Mouse (Mus musculus) layer of hippocampus, adult 8-10 months (tissue): ENCODE measurements around the gene Ticam1. TPM values are rescaled to one million over a fixed set of nuclear protein-coding genes. Genes with fewer than 3 reads are reported as not detected.

Experiments
- DNase-seq, 2 experiments: peaks; one replicate each; pipeline ENCODE4 v3.0.0; 2022; ENCODE audit warnings: low spot score in 2 of 2
- total RNA-seq, 4 experiments: library from RNA; stranded (reverse); gene quantifications; 2 replicates each; pipeline ENCODE4 v1.2.4; 2022

The Ticam1 gene
- 1 to 10 TPM; 6.8 to 8.8 (median 7.8) TPM for total RNA-seq

GRCm38 (mm10) chr17:56276643-56277566 is at the start of gene Ticam1:
Gene Ticam1 (minus strand): TSS chr17:56276786.
- peak; percentile 78 to 80 for DNase-seq

DNA sequence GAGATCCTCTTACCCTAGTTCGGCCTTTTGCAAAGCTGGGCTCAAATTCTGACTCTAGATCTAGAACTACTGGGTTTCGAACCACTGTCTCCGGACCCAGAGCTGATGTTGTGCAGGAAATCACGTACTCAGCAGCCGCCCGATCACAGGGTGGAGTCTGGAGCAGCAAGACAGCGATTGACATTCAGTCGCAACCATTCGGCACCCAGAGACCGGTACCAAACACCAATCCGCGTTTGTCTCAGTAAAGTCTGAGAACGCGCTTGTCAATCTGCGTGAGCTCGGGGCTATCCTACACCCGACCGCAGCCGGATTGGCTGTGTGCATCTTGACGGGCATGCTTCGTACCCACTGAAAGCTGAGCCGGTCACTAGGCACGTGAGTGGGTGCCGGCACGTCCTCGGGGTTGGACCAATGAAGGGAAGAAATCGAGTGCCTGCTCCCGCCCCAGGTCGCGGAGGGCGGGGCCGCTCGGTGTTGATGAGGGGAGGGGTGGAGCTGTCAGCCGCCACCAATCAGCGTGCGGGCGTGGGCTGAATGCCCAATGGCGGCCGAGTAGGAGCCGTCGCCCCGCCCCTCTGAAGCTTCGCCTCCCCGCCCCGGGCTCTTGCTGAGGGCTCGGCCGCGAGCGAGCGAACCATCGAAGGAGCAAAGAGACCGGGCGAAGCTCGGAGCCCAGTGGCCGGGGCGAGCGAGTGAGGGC is 49.0 kb upstream of the Ticam1 start, which contains the start of gene Kdm4b:
Gene Kdm4b (plus strand): TSS at position 613 of the 703 bp plus-strand sequence.
- DNase-seq: peak; percentile 99 to 100

DNA sequence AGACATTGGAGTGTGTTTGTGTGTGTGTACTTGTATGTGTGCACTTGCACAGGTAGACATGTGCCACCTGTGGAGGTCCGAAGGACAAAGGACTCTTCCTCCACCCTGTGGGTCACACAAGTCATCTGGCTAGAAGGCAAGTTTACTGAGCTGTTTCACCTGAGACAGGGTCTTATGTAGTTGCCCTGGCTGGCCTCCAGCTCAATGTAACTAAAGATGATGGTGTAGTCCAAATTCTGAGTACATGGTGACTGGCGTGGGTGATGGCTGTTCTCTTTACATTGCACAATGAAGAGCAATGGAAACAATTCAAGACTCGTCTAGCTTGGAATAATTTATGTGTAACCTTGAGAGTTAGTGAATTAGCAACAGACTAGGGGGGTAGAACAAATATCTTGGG is 47.8 kb upstream of the Ticam1 start:
- no peak for DNase-seq

- no peak for DNase-seq
Observed at GRCm38 (mm10) chr17:56309191-56309945, 32.8 kb upstream of the Ticam1 start.

DNA sequence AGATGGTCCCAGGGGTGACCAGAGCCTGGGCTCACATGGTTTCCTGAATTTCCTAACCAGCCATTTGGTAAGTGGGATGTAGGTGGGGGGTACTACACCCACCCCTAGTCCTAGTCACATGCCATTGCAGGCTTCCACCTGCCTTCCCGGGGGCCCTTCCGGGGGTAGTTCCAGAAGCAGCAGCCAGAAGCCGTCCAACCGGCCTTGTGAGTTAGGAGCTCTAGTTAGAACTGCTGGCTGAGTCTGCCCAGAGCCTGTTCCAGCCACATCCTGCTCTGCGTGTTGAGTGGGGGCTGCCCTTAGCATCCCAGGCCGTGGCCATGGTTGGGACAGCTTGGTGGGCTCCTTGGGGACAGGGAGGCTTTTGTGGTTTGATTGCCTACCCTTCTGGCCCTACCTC is 31.5 kb upstream of the Ticam1 start:
- DNase-seq: no peak

- no peak for DNase-seq
Observed at GRCm38 (mm10) chr17:56305826-56306225, 29.2 kb upstream of the Ticam1 start.

DNA sequence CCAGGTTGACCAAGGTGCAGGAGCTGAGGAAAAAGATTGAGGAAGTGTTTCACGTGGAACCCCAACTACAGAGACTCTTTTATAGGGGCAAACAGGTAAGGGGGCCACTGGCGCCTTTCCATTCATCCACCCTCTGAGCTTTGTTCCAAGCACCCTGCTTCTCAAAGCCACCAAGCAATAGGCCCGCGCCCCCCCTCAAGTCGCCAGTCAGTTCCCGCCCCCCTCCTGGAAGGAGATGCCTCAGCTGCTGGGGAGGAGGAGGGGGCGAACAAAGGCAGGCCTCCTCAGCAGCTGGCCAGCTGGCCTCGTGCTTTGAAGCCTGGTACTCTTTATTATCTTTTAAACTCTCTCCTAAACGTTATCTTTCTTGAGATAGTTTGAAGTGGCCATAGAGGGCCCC is 28.6 kb upstream of the Ticam1 start:
- DNase-seq: no peak

- no peak for DNase-seq
Observed at GRCm38 (mm10) chr17:56304718-56305117, 28.1 kb upstream of the Ticam1 start.

DNA sequence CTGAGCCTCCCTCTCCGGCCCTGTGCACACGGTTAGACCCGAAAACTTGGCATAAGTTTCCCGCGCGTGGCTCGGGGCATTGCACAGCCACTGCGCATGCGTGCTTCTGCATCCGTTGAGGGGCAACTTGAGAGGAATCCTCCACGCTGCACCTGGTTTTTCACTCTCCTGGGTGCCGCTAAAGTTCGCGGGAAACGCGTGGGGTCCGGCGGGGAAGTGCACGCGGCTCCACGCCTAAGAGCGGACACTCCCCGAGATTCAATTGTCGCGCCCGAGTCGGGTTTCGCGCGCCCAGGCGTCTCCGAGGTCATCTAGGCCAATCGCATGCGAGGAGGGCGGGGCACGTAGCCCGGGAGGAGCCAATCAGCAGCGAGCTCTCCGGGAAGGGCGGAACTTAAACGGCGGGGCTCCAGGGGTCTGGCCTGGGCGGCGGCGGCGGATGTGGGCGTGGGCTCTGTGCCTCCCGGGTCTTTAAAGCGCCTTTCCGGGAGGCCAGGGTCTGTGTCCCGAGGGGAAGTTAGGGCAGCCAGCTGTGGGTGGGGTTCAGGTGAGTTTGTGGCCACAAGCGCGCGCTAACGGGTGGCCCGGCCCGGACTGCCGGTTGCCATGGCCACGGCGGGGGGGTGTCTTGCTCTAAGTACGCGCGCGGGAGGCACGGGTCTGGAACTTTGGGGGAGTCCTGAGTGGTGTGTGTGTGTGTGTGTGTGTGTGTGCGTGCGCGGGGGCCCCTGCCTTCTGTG is 27.4 kb upstream of the Ticam1 start:
- peak; percentile 85 to 87 for DNase-seq

DNA sequence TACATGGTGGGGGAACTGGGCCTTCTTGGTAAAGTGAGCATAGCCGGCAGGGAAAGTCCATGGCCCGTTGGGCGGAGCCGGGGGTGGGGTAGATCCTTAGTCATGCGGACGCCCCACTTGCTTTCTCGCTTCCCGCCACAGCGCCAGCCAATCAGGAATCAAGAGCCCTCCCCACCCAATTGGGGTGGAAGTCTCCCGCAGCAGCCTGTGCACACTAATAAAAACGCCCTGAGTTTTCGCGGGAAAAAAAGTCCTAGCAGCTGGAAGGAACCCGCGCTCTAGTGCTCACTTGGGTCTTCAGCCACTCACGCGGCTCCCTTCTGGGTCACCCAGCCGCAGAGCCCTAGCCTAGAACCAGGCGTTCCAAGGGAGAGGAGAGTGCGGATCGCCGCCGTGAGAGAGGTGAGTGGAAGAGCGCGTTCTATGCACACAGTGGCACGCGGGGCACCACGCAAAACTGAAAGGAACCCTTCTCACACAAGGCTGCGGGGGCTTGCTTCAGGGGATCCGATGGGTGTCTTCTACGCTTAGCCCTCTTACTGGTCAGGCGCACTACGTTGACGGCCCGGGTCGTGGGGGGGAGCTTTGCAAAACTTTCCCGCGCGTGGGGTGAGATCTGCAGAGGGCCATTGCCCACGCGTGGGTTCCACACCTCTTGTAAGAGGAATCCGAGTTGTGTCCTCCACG is 26.7 kb upstream of the Ticam1 start, which contains the start of gene Uhrf1:
Gene Uhrf1 (plus strand): TSS at position 162 of the 687 bp plus-strand sequence.
- no peak for DNase-seq

DNA sequence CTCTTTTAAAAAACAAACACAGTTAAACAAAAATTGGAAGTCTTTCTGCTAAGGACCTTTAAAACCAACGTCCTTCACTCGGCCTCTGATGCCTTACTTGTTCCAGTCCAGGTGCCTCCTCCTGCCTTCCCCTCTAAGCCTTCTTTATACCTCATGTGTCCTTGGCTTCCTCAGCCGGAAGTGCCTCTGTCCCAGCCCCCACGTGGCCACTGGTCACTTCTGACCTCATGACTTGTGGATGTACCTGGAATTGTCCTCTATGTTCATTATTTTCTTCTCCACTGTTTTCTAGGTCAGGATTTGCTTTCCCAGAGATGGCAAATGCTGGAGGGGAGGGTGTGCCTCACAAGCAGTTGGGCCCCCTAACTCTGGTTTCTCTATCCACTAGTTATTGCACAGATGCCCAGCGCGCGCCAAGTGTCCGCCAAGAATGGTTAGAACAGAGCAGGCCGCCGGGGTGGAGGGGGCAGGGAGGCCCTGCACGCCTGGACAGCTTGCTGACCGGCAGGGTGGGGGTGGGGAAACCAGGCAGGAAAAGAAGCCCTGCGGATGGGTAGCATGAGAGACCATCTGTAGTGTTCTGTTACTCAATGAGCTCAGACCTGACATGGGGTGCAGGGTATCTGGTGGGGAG is 25.9 kb upstream of the Ticam1 start:
- no peak for DNase-seq

GRCm38 (mm10) chr17:56300186-56300585 is 23.6 kb upstream of the Ticam1 start, which contains the start of gene Arrdc5:
Gene Arrdc5 (minus strand): TSS chr17:56300286.
- no peak for DNase-seq

GRCm38 (mm10) chr17:56298238-56298637 is 21.7 kb upstream of the Ticam1 start:
- no peak for DNase-seq

GRCm38 (mm10) chr17:56296201-56296600 is 19.6 kb upstream of the Ticam1 start:
- no peak for DNase-seq

GRCm38 (mm10) chr17:56294241-56294640 is 17.7 kb upstream of the Ticam1 start:
- peak in 1 of 2 experiments; percentile 57 for DNase-seq

DNA sequence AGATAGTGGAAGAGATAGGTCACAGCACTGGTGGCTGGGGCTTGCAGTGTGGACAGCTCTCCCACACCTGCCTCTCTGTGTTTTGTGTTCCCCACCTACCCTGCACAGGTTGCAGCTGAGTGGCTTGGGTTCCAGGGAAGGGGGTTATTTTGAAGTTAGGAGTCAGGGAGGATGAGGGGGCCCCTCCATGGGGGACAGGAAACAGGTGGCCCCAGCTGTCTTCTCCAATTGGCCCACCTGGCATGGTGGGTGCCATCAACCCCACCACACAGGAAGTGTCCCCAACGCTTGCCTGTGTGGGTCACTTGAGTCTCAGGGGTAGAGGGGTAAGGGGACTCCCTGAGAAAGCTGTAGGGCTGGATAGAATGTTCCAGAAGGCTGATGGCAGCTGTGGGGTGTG is 16.7 kb upstream of the Ticam1 start:
- DNase-seq: no peak

DNA sequence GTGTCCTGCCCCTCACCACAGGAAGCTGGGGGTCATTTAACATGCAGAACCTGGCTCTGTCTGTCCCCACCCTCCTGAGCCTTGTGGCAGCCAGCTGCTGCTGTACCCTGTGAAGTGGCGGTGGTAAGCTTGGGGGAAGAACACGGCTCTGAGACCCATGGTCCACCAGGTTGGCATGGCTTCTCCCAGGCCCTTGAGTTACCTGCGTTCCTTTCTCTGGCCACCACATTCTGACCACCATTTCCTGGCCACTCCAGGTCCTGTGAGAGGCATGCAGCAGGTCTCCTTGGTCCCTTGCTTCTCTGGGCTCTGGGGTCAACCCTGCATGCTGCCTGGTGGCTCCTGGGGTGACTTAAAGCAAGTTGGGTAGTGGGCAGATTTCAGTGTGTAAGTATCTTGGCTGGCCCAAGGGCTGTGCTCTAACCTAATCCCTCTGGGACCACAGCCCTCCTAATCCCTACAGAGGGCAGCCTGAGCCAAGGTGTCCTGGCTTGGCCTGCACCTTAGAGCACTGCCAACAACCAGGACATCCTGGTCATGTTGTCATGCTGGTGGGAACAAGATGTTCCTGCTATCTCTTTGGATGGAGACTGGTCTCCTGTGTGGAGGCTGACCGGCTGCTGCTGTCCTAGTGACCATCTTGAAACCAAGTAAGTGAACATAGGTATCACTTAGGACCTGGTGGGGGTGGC is 16.1 kb upstream of the Ticam1 start, which contains the start of gene Plin3:
Gene Plin3 (minus strand): TSS at position 343 of the 692 bp plus-strand sequence.
- no peak for DNase-seq

DNA sequence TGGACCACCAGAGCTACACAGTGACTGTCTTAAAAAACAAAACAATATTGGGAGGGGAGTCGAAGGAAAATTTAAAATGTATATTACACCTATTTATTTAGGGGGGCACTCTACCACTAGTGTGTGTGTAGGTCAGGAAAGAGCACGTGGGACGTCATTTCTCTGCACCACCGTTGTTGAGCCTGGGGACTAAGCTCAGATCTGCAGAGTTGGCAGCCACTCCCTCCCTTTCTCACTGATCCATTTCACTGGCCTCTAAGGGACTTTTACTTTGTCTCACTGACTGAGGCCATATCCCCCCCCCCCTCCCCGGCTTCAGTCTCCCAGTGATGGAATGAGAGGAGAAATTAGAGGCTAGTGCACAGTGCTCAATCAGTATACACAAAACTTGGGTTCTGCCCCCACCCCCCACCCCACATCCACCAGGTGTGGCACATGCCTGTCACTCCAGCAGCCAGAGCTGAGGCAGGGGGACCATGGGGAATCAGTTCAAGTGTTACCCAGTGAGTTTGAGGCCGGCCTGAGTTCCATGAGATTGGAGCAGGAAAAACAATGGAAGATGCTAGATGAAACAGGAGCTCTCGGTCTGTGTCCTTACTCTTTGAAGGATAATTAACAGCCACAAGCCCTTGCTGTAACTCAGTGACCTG is 15.4 kb upstream of the Ticam1 start:
- DNase-seq: no peak

- DNase-seq: peak; percentile 71
Observed at GRCm38 (mm10) chr17:56291171-56291511, 14.6 kb upstream of the Ticam1 start.
